Mouse (Mus musculus): ENCODE data around the gene 6030445D17Rik.

DNA sequence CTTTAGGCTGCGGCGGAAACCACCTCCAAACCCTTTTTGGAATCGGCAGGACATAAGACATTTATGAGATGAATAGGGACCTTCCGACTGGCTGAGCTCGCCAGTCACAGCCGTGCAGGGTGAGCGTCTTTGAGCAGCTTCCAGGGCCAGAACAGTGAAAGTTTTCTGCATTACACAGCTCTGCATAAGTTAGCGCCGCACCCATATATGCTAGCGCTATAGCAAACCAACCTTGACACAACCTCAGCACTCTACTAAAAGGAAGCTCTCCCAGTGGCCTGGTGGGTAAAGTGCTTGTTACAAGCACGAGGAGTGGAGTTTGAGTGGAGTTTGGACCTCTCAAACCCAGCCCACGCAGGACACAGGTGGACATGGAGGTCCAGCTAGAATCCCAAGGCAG is 2.8 kb upstream of the 6030445D17Rik start:
- TF ChIP-seq CTCF (IDR thresholded peaks at IDR 0.05; ENCODE audit: low read depth) (no peak), EP300 (IDR thresholded peaks at IDR 0.05; ENCODE audit: low read depth) (no peak)

All from liver, embryonic 14.5 days (tissue).